Mouse (Mus musculus) olfactory bulb, adult 2 months (tissue): ENCODE results near the gene Fgf22. TPM values are rescaled to one million over a fixed set of nuclear protein-coding genes. Genes with fewer than 3 reads are reported as not detected.

Experiments
- H3K27ac ChIP-seq: fragments of 200-500 bp; 2 replicates; pipeline ENCODE4 v1.5.1; 2012; ENCODE audit warnings: low read depth, low read length; ENCODE audit not compliant: insufficient read depth
- H3K4me1 ChIP-seq: fragments of 200-500 bp; 2 replicates; pipeline ENCODE4 v1.6.1; 2012; ENCODE audit warnings: low read length; ENCODE audit not compliant: control insufficient read depth, insufficient read depth
- H3K4me3 ChIP-seq: fragments of 200-500 bp; 2 replicates; pipeline ENCODE4 v1.5.1; 2012; ENCODE audit warnings: mild to moderate bottlenecking, low read depth, low read length, moderate library complexity; ENCODE audit not compliant: insufficient read depth
- CTCF ChIP-seq: fragments of 200-500 bp; IDR thresholded peaks from 2 replicates; pipeline ENCODE4 v1.5.1; 2012; ENCODE audit warnings: low read depth, mild to moderate bottlenecking, low read length, moderate library complexity; ENCODE audit not compliant: insufficient read depth
- POLR2A ChIP-seq: fragments of 200-500 bp; IDR thresholded peaks from 2 replicates; pipeline ENCODE4 v1.6.1; 2012; ENCODE audit warnings: mild to moderate bottlenecking, low read depth, low read length, moderate library complexity; ENCODE audit not compliant: insufficient read depth
- WGBS: fragments of 180-500 bp; shearing (Covaris S2); methylation state at CpG from one replicate; pipeline ENCODE4 v1.1.7; 2018; 5-methylcytosine and 5-hydroxymethylcytosine counted together
- polyA plus RNA-seq: library from polyadenylated mRNA; stranded (reverse); fragments of >200 nt; gene quantifications from 2 replicates; pipeline ENCODE4 v1.2.4, GENCODE M21; 2012; ENCODE audit warnings: low replicate concordance; ENCODE audit not compliant: missing spikeins, insufficient read depth, insufficient read length

Fgf22 gene
- polyA plus RNA-seq, 1 experiment, result not detected

- Histone ChIP-seq H3K4me3 (no peak overlapping the region), H3K27ac (no peak overlapping the region), H3K4me1 (peaks cover 26% of the 10 kb centered on the region)
- no peak for TF ChIP-seq CTCF
- no peak for TF ChIP-seq POLR2A
- WGBS, result 90% methylated on average over 11 of the region's 11 CpGs
Measured at GRCm38 (mm10) chr10:79760603-79761143, 5.8 kb downstream of the Fgf22 start.

- TF ChIP-seq POLR2A (no peak), CTCF (no peak)
- H3K4me1 ChIP-seq, result peaks cover 32% of the 10 kb centered on the region
- no peak overlapping the region for H3K27ac ChIP-seq
- no peak overlapping the region for H3K4me3 ChIP-seq
- WGBS, result 82% methylated on average over 3 of the region's 3 CpGs
Measured at GRCm38 (mm10) chr10:79762875-79763274, 8.0 kb downstream of the Fgf22 start.

GRCm38 (mm10) chr10:79764234-79764633 is 9.4 kb downstream of the Fgf22 start:
- Histone ChIP-seq H3K4me1 (peaks cover 35% of the 10 kb centered on the region), H3K4me3 (no peak overlapping the region), H3K27ac (no peak overlapping the region)
- 56% methylated on average over 7 of the region's 7 CpGs for WGBS
- TF ChIP-seq POLR2A, result no peak
- TF ChIP-seq CTCF, result no peak

GRCm38 (mm10) chr10:79765228-79765745 is 10.4 kb downstream of the Fgf22 start:
- H3K4me3 ChIP-seq, result peak overlapping the region; percentile 91
- no peak overlapping the region for H3K27ac ChIP-seq
- 59% methylated on average over 2 of the region's 2 CpGs for WGBS
- TF ChIP-seq CTCF (no peak), POLR2A (no peak)
- H3K4me1 ChIP-seq, result peaks cover 35% of the 10 kb centered on the region

- WGBS, result 7% methylated on average over 16 of the region's 16 CpGs
- Histone ChIP-seq H3K4me3 (peak overlapping the region; percentile 91), H3K4me1 (peaks cover 35% of the 10 kb centered on the region), H3K27ac (no peak overlapping the region)
- TF ChIP-seq CTCF (no peak), POLR2A (no peak)
Measured at GRCm38 (mm10) chr10:79766001-79766507, 11.2 kb downstream of the Fgf22 start.

GRCm38 (mm10) chr10:79766508-79767325 is 11.8 kb downstream of the Fgf22 start, which contains the start of gene Rnf126:
Gene Rnf126 (minus strand): TSS chr10:79766952.
- no peak for TF ChIP-seq CTCF
- TF ChIP-seq POLR2A, result peak; percentile 34
- WGBS, result 1% methylated on average over 101 of the region's 101 CpGs

GRCm38 (mm10) chr10:79767372-79768244 is 12.7 kb downstream of the Fgf22 start:
- 5% methylated on average over 40 of the region's 40 CpGs for WGBS
- H3K27ac ChIP-seq, result peak overlapping the region; percentile 96
- TF ChIP-seq CTCF, result no peak
- TF ChIP-seq POLR2A, result no peak
- peaks cover 35% of the 10 kb centered on the region for H3K4me1 ChIP-seq
- peak overlapping the region; percentile 91 for H3K4me3 ChIP-seq

More at GRCm38 (mm10) chr10:79766508-79767325, 11.8 kb downstream of the Fgf22 start, which contains the start of gene Rnf126:
- H3K27ac ChIP-seq, result peak within 1 kb of the TSS; percentile 96
- H3K4me1 ChIP-seq, result peaks cover 35% of the 10 kb centered on the region
- peak within 1 kb of the TSS; percentile 91 for H3K4me3 ChIP-seq

GRCm38 (mm10) chr10:79768400-79768799 is 13.5 kb downstream of the Fgf22 start:
- WGBS, result under 1% methylated on average over 5 of the region's 5 CpGs
- peaks cover 29% of the 10 kb centered on the region for H3K4me1 ChIP-seq
- peak overlapping the region; percentile 91 for H3K4me3 ChIP-seq
- peak overlapping the region; percentile 75; the same call in 1 of the 2 replicates for H3K27ac ChIP-seq
- TF ChIP-seq POLR2A (no peak), CTCF (peak; percentile 46; the same call in 1 of the 2 replicates)
